ENCODE assay signal across 9 mouse cellular contexts in genomic region chr16:32202681-32203080, GRCm38 (mm10). TPM values are rescaled to one million over a fixed set of nuclear protein-coding genes. Genes with fewer than 3 reads are reported as not detected.
A peak's percentile ranks its signal among the peaks of the same experiment; 100 is the strongest.
DNase-seq lines count a peak whose midpoint lies in the region; ATAC-seq and TF ChIP-seq lines count a peak whose summit lies in the region.
"Had no signal": no experiment of that assay in that cellular context is flagged by ENCODE, and none has a peak within 500 bp of the region (broad histone marks: within the 10 kb centered on the region; RNA-seq: fewer than 3 reads in every experiment).

No protein-coding gene starts in this region.

- no peak overlapping the region for H3K4me2 ChIP-seq in liver, embryonic 14.5 days (ENCODE audit: low read depth)

- CTCF ChIA-PET in Patski (lab: Charles Lee): no interaction called here

- peak; percentile 20 for TF ChIP-seq CTCF in Patski (IDR thresholded peaks at IDR 0.05)
- peak; percentile 89 for TF ChIP-seq CTCF in liver, embryonic 14.5 days (IDR thresholded peaks at IDR 0.05; ENCODE audit: low read depth)

- 25% methylated on average over 6 of the region's 6 CpGs for WGBS in liver, embryonic 14.5 days (ENCODE audit: insufficient replicate concordance)

- peaks cover 20% of the 10 kb centered on the region for H3K27me3 ChIP-seq in Patski
- H3K27me3 ChIP-seq in liver, embryonic 14.5 days (ENCODE audit: control insufficient read depth, insufficient read depth, low read length): no peaks in the 10 kb centered on the region

- no peak overlapping the region for H3K4me3 ChIP-seq in liver, embryonic 14.5 days (ENCODE audit: insufficient read depth in 1 of 2, low read depth in 2 of 2, low read length in 2 of 2)

- POLR2A ChIA-PET in Patski (lab: Charles Lee): no interaction called here

- no peak; the same call in 1 of the 2 replicates for ATAC-seq in cerebellum, adult (ENCODE audit: insufficient number of reproducible peaks, low FRiP score, low TSS enrichment)
- ATAC-seq in Patski: no peak
- peak; percentile 77 for ATAC-seq in inflammation-experienced regulatory T-cells, adult 6 months
- peak; percentile 53; the same call in 1 of the 2 replicates for ATAC-seq in liver, embryonic 14.5 days (ENCODE audit: insufficient read depth)

- no peaks in the 10 kb centered on the region for H3K36me3 ChIP-seq in liver, embryonic 14.5 days (replicated peaks; ENCODE audit: control insufficient read depth, insufficient read depth, low read depth)

- H3K9me3 ChIP-seq in liver, embryonic 14.5 days (ENCODE audit: control insufficient read depth, low read length): no peaks in the 10 kb centered on the region

- H3K4me1 ChIP-seq in liver, embryonic 14.5 days (replicated peaks; ENCODE audit: control insufficient read depth in 2 of 2, insufficient read depth in 2 of 2, low read length in 1 of 2): no peaks in the 10 kb centered on the region

- no peak overlapping the region for H3K27ac ChIP-seq in liver, embryonic 14.5 days

- peak; percentile 45 to 46 for DNase-seq in cerebellum, adult 18-20 months
- DNase-seq in Patski (ENCODE audit: low read depth, low spot score): no peak
- DNase-seq in cerebellum, postnatal 36 days: peak; percentile 29 to 44
- peak; percentile 43 to 50 (median 43) for DNase-seq in liver, embryonic 14.5 days (ENCODE audit: low read depth in 3 of 3, low spot score in 3 of 3)
- DNase-seq in right cerebral cortex, postnatal 4 days: peak; percentile 32
- DNase-seq in yolk sac, embryonic 10.5 days (ENCODE audit: low spot score): peak; percentile 14

- in situ Hi-C loops in Patski (cut with MboI; ENCODE audit: low pct_unique_long_range_greater_than_20kb): no loop called here

- TF ChIP-seq EP300 in liver, embryonic 14.5 days (IDR thresholded peaks at IDR 0.05; ENCODE audit: low read depth): no peak

- no peak overlapping the region for H3K9ac ChIP-seq in liver, embryonic 14.5 days (replicated peaks)

RNA-seq across cellular contexts. Expression of gene Bex6, which starts 23.1 kb away (rescaled TPM):
- polyA plus RNA-seq in Patski (2021): not detected
- under 1 TPM in 2 of 3 experiments, not detected in 1; 0.38 to 0.63 TPM for polyA plus RNA-seq in inflammation-experienced regulatory T-cells, adult 6 months (2017; shearing (Covaris generic))
- polyA plus RNA-seq in liver, embryonic 14.5 days (2012; rRNA removed): 0.52 and 0.90 TPM in 2 replicates
- polyA plus RNA-seq in liver, embryonic 14.5 days (2014; fragmentation: Nextera tagmentation; extraction: Ambion mirVana): 0.70 and 0.71 TPM in 2 replicates
- polyA plus RNA-seq: C2C12 had no signal

RNA-seq across cellular contexts. Expression of gene Nrros, which starts 37.3 kb away (rescaled TPM):
- polyA plus RNA-seq in Patski (2021): not detected
- polyA plus RNA-seq in inflammation-experienced regulatory T-cells, adult 6 months (2017; shearing (Covaris generic)): 10 to 100 TPM; 42.7 to 71.0 (median 53.2) TPM
- polyA plus RNA-seq in liver, embryonic 14.5 days (2012; rRNA removed): 11.6 and 13.2 TPM in 2 replicates
- polyA plus RNA-seq in liver, embryonic 14.5 days (2014; fragmentation: Nextera tagmentation; extraction: Ambion mirVana): 18.8 and 18.9 TPM in 2 replicates
- polyA plus RNA-seq: C2C12 had no signal

RNA-seq across cellular contexts. Expression of gene Fbxo45, which starts 44.3 kb away (rescaled TPM):
- 11.0 TPM for polyA plus RNA-seq in Patski (2021)
- polyA plus RNA-seq in inflammation-experienced regulatory T-cells, adult 6 months (2017; shearing (Covaris generic)): 1 to 10 TPM; 5.1 to 5.7 (median 5.5) TPM
- polyA plus RNA-seq in liver, embryonic 14.5 days (2012; rRNA removed): 2.7 and 4.0 TPM in 2 replicates
- 5.1 and 6.6 TPM in 2 replicates for polyA plus RNA-seq in liver, embryonic 14.5 days (2014; fragmentation: Nextera tagmentation; extraction: Ambion mirVana)

RNA-seq across cellular contexts. Expression of gene Wdr53, which starts 44.3 kb away (rescaled TPM):
- 15.6 TPM for polyA plus RNA-seq in Patski (2021)
- 10 to 100 TPM; 16.3 to 19.8 (median 16.7) TPM for polyA plus RNA-seq in inflammation-experienced regulatory T-cells, adult 6 months (2017; shearing (Covaris generic))
- 4.8 and 7.9 TPM in 2 replicates for polyA plus RNA-seq in liver, embryonic 14.5 days (2012; rRNA removed)
- polyA plus RNA-seq in liver, embryonic 14.5 days (2014; fragmentation: Nextera tagmentation; extraction: Ambion mirVana): 11.2 and 11.5 TPM in 2 replicates

Comparison
In these comparisons a context has a peak if more than half of its experiments do, and no peak if none do; other contexts are left out.
1. ATAC-seq: peak in inflammation-experienced regulatory T-cells, adult 6 months (single experiment) and liver, embryonic 14.5 days (single experiment); none in cerebellum, adult (single experiment) and Patski (single experiment).
2. RNA of gene Nrros, which starts 37.3 kb away (polyA plus RNA-seq): 42.7 to 71.0 TPM in inflammation-experienced regulatory T-cells, adult 6 months and 11.6 to 18.9 TPM in liver, embryonic 14.5 days; not detected in Patski (single experiment); every median in the first group is over 10 times any median in the second.